Comparison of ENCODE assay signal across 8 mouse cellular contexts in genomic region chr4:119173851-119174453, GRCm38 (mm10). TPM values are rescaled to one million over a fixed set of nuclear protein-coding genes. Genes with fewer than 3 reads are reported as not detected.
DNase-seq lines count a peak whose midpoint lies in the region; ATAC-seq lines count a peak whose summit lies in the region.

Gene Zfp691, minus strand, starts transcription at chr4:119174195.

- no peaks in the 10 kb centered on the region for H3K9me3 ChIP-seq in heart, embryonic 13.5 days
- no peaks in the 10 kb centered on the region for H3K9me3 ChIP-seq in liver, embryonic 12.5 days (replicated peaks)
- no peaks in the 10 kb centered on the region for H3K9me3 ChIP-seq in stomach, embryonic 15.5 days

- peaks cover 10% of the 10 kb centered on the region for H3K4me1 ChIP-seq in brown adipose tissue, adult 24 weeks (ENCODE audit: control insufficient read depth, insufficient read depth, insufficient read length, low read length)
- peaks cover 28% of the 10 kb centered on the region for H3K4me1 ChIP-seq in heart, embryonic 13.5 days
- peaks cover 41% of the 10 kb centered on the region for H3K4me1 ChIP-seq in liver, embryonic 12.5 days
- peaks cover 8% of the 10 kb centered on the region for H3K4me1 ChIP-seq in stomach, embryonic 15.5 days

- H3K27me3 ChIP-seq in heart, embryonic 13.5 days (replicated peaks), result no peaks in the 10 kb centered on the region
- H3K27me3 ChIP-seq in liver, embryonic 12.5 days (replicated peaks), result no peaks in the 10 kb centered on the region
- H3K27me3 ChIP-seq in stomach, embryonic 15.5 days (replicated peaks), result no peaks in the 10 kb centered on the region

- peak; percentile 96 for DNase-seq in CD4-positive, CD25-positive, alpha-beta regulatory T cell, adult 2 months (ENCODE audit: low read depth, low spot score)
- DNase-seq in fat pad, adult 2 months (ENCODE audit: extremely low read depth, low read depth, low spot score), result peak; percentile 76
- DNase-seq in kidney, postnatal 10 days, result peak; percentile 96
- DNase-seq in natural killer cell, adult 2 months (ENCODE audit: low spot score in 2 of 2), result peak; percentile 92 to 93

- peak; percentile 100 for ATAC-seq in heart, embryonic 13.5 days (ENCODE audit: extremely low read depth, insufficient number of reproducible peaks, low FRiP score, low TSS enrichment)
- peak; percentile 99 for ATAC-seq in liver, embryonic 12.5 days
- peak; percentile 100 for ATAC-seq in stomach, embryonic 15.5 days (ENCODE audit: insufficient read depth, low FRiP score, low read depth)

- peaks cover 29% of the 10 kb centered on the region for H3K36me3 ChIP-seq in heart, embryonic 13.5 days
- peaks cover 51% of the 10 kb centered on the region for H3K36me3 ChIP-seq in liver, embryonic 12.5 days
- H3K36me3 ChIP-seq in stomach, embryonic 15.5 days, result 0 out of 2 replicates have a peak, but pooled peaks cover 9% of the 10 kb centered on the region

- H3K9ac ChIP-seq in heart, embryonic 13.5 days, result peak within 1 kb of the TSS; percentile 95
- H3K9ac ChIP-seq in liver, embryonic 12.5 days, result peak within 1 kb of the TSS; percentile 86
- H3K9ac ChIP-seq in stomach, embryonic 15.5 days, result peak within 1 kb of the TSS; percentile 76

- under 1% methylated on average over 40 of the region's 40 CpGs for WGBS in heart, embryonic 13.5 days
- under 1% methylated on average over 40 of the region's 40 CpGs for WGBS in liver, embryonic 12.5 days (ENCODE audit: insufficient replicate concordance)
- under 1% methylated on average over 39 of the region's 40 CpGs for WGBS in stomach, embryonic 15.5 days

- peak within 1 kb of the TSS; percentile 94 for H3K27ac ChIP-seq in brown adipose tissue, adult 24 weeks (replicated peaks; ENCODE audit: low read depth, low read length)
- H3K27ac ChIP-seq in heart, embryonic 13.5 days (replicated peaks), result peak within 1 kb of the TSS; percentile 75
- H3K27ac ChIP-seq in liver, embryonic 12.5 days, result peak within 1 kb of the TSS; percentile 74
- no peak within 1 kb of the TSS for H3K27ac ChIP-seq in stomach, embryonic 15.5 days

- H3K4me2 ChIP-seq in heart, embryonic 13.5 days, result peak within 1 kb of the TSS; percentile 87
- H3K4me2 ChIP-seq in liver, embryonic 12.5 days, result peak within 1 kb of the TSS; percentile 80
- H3K4me2 ChIP-seq in stomach, embryonic 15.5 days, result peak within 1 kb of the TSS; percentile 62

- peak within 1 kb of the TSS; percentile 94 for H3K4me3 ChIP-seq in brown adipose tissue, adult 24 weeks (ENCODE audit: insufficient read depth, low read depth, low read length)
- peak within 1 kb of the TSS; percentile 90 for H3K4me3 ChIP-seq in heart, embryonic 13.5 days
- H3K4me3 ChIP-seq in liver, embryonic 12.5 days, result peak within 1 kb of the TSS; percentile 77
- peak within 1 kb of the TSS; percentile 82 for H3K4me3 ChIP-seq in stomach, embryonic 15.5 days (replicated peaks)

RNA-seq across cellular contexts. Expression of gene Zfp691, which starts in this region (rescaled TPM):
- polyA plus RNA-seq in brown adipose tissue, adult 24 weeks (2012; ENCODE audit: insufficient read depth, insufficient read length, missing spikeins), result 16.2 and 24.1 TPM in 2 replicates
- 8.5 and 9.5 TPM in 2 replicates for polyA plus RNA-seq in heart, embryonic 13.5 days (2015; fragmentation: Nextera tagmentation; extraction: Ambion mirVana)
- polyA plus RNA-seq in liver, embryonic 12.5 days (2016; fragmentation: Nextera tagmentation; extraction: Ambion mirVana), result 3.6 and 3.8 TPM in 2 replicates
- polyA plus RNA-seq in stomach, embryonic 15.5 days (2015; fragmentation: Nextera tagmentation; extraction: Ambion mirVana), result 4.6 and 5.5 TPM in 2 replicates
